Mouse (Mus musculus) cortical plate, adult 2 months (tissue): Measurements from ENCODE around the gene B4galt5. TPM values are rescaled to one million over a fixed set of nuclear protein-coding genes. Genes with fewer than 3 reads are reported as not detected.
A peak's percentile ranks its signal among the peaks of the same experiment; 100 is the strongest.

Experiments
- H3K27ac ChIP-seq: fragments of 200-500 bp; 2 replicates; pipeline ENCODE4 v1.5.1; 2012; ENCODE audit warnings: low read length, control low read depth, inconsistent platforms; ENCODE audit not compliant: insufficient read depth
- H3K4me1 ChIP-seq: fragments of 200-500 bp; 2 replicates; pipeline ENCODE4 v1.6.1; 2011; ENCODE audit warnings: low read length; ENCODE audit not compliant: control insufficient read depth, insufficient read depth
- H3K4me3 ChIP-seq: fragments of 200-500 bp; 2 replicates; pipeline ENCODE4 v1.5.1; 2011; ENCODE audit warnings: mild to moderate bottlenecking, low read length, control low read depth; ENCODE audit not compliant: insufficient read depth
- CTCF ChIP-seq: fragments of 200-500 bp; IDR thresholded peaks from 2 replicates; pipeline ENCODE4 v1.5.1; 2011; ENCODE audit warnings: mild to moderate bottlenecking, control low read depth, low read length; ENCODE audit not compliant: insufficient read depth; ENCODE audit errors: extremely low read depth
- POLR2A ChIP-seq: fragments of 200-500 bp; IDR thresholded peaks from 2 replicates; pipeline ENCODE4 v1.6.1; 2011; ENCODE audit warnings: mild to moderate bottlenecking, low read length, control low read depth; ENCODE audit not compliant: insufficient read depth; ENCODE audit errors: extremely low read depth
- polyA plus RNA-seq: library from polyadenylated mRNA; depleted of rRNA; stranded (reverse); fragments of >200 nt; gene quantifications from 2 replicates; pipeline ENCODE4 v1.2.3, GENCODE M21; 2012

Gene B4galt5
- polyA plus RNA-seq, 1 experiment: 35.3 TPM

DNA sequence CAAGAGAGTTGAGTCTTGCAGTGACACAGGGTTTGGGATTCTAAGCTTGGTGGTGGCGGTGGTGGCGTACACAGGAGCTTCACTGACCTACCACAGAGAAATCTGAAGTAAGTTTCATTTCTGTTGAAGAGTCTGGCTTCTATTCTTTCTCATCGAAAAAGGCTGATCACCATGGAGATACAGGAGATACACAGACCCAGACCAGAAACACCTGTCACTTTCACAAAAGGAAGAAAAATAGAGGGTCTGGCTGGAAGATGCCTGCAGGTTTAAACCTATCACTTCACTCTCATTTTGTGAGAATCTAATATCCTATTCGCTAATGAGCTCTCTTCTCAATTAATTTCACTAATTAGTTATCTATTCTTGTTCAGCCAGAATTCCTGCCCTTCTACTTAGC, 1.6 kb downstream of the B4galt5 start:
- H3K4me1 ChIP-seq: peaks cover 3% of the 10 kb centered on the region; the same call in 1 of the 2 replicates
- H3K4me3 ChIP-seq: peak overlapping the region; percentile 80; the same call in 1 of the 2 replicates
- no peak for TF ChIP-seq CTCF
- TF ChIP-seq POLR2A: no peak
- H3K27ac ChIP-seq: no peak overlapping the region

DNA sequence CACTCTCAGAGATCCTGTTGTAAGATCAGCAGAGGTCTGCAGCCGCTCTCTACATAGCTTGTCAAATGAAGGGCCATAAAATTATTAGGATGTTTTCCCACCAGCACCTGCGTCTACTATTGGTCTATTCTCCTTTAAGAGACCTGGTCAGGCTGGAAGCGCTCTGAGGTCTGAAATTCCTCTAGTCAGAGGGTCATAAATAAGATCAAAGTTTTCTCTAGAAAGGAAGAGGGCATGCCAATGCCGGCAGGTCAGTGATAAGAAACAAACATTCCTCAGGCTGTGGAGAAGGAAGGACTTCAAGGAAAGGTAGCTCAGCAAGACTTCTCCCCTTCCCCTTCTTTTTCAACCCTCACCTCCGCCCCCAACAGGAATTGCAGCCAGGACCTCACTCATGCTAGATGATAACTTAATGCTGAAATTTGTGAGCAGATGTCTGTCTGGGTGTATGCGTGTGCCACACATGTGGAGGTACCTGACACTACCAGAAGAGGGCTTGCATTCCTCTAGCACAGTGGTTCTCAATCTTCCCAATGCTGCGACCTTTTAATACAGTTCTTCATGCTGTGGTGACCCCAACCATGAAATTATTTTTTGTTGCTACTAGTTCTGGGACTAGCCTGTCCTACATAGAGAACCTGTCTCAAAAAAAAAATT, 3.3 kb downstream of the B4galt5 start:
- Histone ChIP-seq H3K4me1 (peaks cover 3% of the 10 kb centered on the region; the same call in 1 of the 2 replicates), H3K4me3 (no peak overlapping the region), H3K27ac (no peak overlapping the region)
- TF ChIP-seq POLR2A (no peak), CTCF (no peak)

DNA sequence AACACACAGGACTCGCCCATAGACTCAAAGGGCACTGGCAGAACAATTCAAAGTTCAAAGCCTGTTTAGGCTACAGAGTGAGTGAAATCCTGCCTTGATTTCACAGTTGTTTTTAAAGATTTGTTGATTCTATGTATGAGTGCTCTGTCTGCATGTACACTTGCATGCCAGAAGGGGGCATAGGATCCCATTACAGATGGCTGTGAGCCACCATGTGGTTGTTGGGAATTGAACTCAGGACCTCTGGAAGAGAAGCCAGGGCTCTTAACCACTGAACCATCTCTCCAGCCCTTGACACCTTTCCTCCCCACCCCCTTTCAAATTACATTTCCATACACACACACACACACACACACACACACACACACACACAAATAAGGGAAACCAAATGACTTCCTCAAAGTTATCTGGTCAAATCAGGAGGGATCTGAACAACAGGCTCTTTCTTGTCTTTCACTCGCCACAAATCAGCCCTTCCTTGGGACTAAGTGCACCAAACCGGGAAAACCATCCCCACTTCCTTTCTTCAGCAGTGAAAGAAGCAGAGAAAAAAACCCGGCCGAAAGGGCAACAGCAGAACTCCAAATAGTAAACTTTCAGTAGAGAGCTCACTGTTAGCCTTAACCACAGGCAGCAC, 4.0 kb downstream of the B4galt5 start:
- TF ChIP-seq CTCF: no peak
- TF ChIP-seq POLR2A: no peak
- Histone ChIP-seq H3K27ac (no peak overlapping the region), H3K4me1 (peaks cover 6% of the 10 kb centered on the region; the same call in 1 of the 2 replicates), H3K4me3 (no peak overlapping the region)

DNA sequence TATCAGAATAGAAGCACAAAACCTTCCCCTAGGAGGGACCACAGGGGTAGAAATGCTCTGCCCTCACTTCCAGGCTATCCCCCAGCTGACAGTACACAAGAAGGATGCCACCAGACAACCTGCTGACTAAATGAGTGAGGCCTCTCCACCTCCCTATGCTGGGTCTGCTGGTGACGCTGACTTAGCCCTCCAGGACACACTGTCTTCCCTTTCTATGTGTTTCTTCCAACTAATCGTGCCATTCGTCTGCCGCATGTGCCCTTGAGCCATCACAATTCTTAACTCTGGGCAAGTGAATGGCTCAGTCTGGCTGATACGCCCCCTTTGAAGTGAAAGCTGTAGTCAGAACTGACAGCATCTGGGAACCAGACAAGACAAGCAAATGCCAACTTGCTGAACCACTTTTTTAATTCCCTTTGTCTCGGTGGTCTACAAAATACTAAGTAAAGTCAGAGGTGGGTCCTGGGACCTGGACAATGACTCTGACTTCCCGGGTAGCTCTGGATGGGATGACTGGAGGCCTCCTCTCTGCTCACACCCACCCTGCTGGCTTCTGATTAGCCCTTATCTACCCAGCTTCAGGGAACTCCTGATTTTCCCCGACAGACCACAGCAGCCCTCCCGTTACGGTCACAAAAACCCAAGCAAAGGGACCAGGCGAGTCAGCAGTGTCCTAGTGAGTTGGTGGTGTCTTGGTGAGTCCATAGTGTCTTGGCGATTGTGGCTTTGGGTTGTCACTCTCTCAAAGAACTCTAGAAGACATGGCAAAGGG, 5.4 kb downstream of the B4galt5 start:
- Histone ChIP-seq H3K27ac (no peak overlapping the region), H3K4me3 (no peak overlapping the region), H3K4me1 (peaks cover 6% of the 10 kb centered on the region; the same call in 1 of the 2 replicates)
- TF ChIP-seq CTCF (no peak), POLR2A (no peak)

DNA sequence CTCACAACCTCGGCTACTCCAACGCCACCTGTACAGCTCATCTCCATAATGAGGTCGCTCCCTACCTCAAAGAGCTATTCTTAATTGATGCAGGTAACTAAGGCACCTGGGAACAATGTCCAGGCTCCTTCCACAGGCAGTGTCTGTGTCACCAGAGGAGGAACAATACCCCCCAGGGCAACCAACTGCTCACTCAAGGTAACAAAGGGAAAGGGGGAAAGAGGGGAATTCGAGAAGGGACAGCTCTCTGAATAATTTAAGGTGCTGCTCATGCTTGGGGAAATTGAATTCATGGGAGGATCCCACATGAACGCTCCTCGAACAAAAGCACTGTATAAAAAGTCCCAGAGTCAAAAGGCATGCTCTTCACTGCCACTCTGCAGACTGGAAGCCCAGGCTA, 6.1 kb downstream of the B4galt5 start:
- TF ChIP-seq POLR2A (no peak), CTCF (no peak)
- Histone ChIP-seq H3K27ac (no peak overlapping the region), H3K4me3 (no peak overlapping the region), H3K4me1 (peaks cover 8% of the 10 kb centered on the region; the same call in 1 of the 2 replicates)

DNA sequence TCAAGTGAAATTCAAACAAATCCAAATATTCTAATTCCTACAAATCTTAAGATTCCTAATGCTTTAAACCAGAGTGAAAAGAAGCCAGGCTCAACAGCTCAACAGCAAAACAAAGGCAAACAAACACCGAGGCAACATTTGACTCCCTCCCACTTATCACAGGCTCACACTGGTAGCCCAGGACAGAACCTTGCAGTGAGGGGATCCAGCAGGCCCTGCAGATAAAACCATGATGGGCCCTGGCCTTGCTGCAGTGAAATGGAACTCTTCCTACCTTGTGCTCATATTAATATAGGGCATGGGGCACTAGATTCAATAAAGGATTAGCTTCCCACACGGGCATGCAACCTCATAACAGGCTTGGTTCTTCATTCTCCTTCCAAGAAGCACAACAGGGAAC, 11.4 kb downstream of the B4galt5 start:
- TF ChIP-seq CTCF (no peak), POLR2A (no peak)
- Histone ChIP-seq H3K4me3 (no peak overlapping the region), H3K27ac (no peak overlapping the region), H3K4me1 (peaks cover 8% of the 10 kb centered on the region)

DNA sequence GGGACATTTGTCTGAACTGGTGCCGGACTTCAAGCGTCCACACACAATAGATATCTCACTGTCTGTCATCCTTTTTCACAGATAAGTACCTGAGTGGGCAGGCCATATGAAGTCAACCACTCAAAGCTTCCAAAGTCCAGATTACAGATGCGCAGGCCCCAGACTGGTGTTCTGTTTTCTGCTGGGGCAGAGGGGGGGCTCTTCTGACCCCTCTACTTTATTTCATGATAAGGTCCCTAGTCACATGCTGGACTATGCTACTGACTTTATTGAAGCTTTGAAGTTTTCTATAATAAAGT, 11.8 kb downstream of the B4galt5 start:
- Histone ChIP-seq H3K4me3 (no peak overlapping the region), H3K27ac (no peak overlapping the region)
- TF ChIP-seq POLR2A (no peak), CTCF (no peak)

DNA sequence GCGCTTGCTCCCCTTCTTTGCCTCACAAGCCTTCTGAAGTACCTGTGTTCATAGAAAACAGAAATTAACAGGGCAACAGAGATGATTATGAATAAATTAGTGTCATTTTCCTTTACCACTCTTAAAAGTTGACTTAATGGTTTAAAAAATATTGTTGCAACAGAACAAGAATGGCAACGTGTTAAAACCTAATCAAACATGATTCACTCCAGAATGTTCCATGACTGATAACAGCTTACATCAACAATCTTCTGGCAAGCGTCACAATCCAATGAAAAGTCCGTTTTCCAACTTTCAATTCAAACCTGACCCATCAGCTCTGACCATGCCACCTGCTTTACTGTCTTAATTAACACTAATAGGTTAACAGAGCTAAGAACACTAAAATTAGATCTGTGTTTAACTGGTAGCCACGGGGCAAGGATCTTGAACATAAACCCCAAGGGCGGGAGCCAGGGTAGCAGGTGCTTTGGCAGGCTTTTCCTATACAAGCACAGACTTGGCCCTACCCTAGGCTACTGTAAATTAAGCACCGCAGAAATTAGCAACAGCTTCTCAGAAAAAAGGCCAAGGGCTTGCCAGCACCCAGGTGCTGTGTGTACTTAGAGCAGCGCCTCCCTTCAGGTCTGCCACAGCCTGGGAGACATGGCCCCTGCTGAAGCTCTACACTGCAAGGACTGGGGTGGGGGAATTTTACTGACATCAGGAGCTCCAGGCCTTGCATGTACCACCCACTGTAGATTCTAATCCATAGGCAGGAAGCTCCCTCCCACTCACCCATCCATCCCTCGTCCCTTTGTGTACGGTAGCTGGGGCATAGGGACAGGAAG, 12.4 kb downstream of the B4galt5 start:
- TF ChIP-seq POLR2A (no peak), CTCF (no peak)
- H3K4me3 ChIP-seq: no peak overlapping the region
- peaks cover 8% of the 10 kb centered on the region for H3K4me1 ChIP-seq
- no peak overlapping the region for H3K27ac ChIP-seq

More for the DNA sequence above, 11.8 kb downstream of the B4galt5 start:
- H3K4me1 ChIP-seq: peaks cover 8% of the 10 kb centered on the region

DNA sequence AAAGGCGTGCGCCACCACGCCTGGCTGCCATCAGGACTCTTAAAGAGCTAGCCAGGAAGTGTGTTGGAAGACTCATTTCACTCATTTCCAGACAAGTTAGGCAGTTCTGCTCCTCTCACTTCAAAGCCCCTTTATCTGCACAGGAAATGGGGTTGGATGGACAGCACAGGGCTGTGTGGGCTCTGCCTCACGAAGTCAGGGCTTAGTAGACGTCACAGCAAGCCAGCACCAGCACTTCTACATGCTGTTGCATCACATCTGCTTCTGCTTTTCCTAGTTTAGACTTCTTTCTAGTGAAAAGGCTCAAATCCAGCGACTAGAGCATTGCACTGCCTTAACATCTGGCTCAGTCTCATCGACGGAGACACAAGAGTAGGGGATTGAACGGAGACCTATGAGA, 13.9 kb downstream of the B4galt5 start:
- Histone ChIP-seq H3K27ac (no peak overlapping the region), H3K4me1 (peaks cover 7% of the 10 kb centered on the region), H3K4me3 (no peak overlapping the region)
- no peak for TF ChIP-seq POLR2A
- no peak for TF ChIP-seq CTCF
